Mouse (Mus musculus): ENCODE measurements at regions not wholly inside any gene's neighbourhood (a gene's known extent, or its start where the extent isn't known, plus 50 kb on each side); places are given as distances from the start of the nearest gene placed in this dataset.

GRCm38 (mm10) chr13:115379682-115380081 is 277.9 kb upstream of the Itga1 start:
- WGBS = 51% methylated on average over 3 of the region's 3 CpGs
- no peaks in the 10 kb centered on the region for H3K27me3 ChIP-seq (ENCODE audit: control insufficient read depth, insufficient read depth, low read length)
- no peak for TF ChIP-seq EP300 (IDR thresholded peaks at IDR 0.05; ENCODE audit: insufficient read depth, low read depth, low read length)
- TF ChIP-seq CTCF (IDR thresholded peaks at IDR 0.05) = no peak
- TF ChIP-seq POLR2A (IDR thresholded peaks at IDR 0.05; ENCODE audit: insufficient read depth, low read depth, low read length) = no peak
- H3K79me2 ChIP-seq (replicated peaks; ENCODE audit: control insufficient read depth, insufficient read depth, low read length) = no peaks in the 10 kb centered on the region
- H3K4me1 ChIP-seq (ENCODE audit: control insufficient read depth, insufficient read depth, low read length) = no peaks in the 10 kb centered on the region
- H3K36me3 ChIP-seq (ENCODE audit: control insufficient read depth, insufficient read depth, low read length) = no peaks in the 10 kb centered on the region
- H3K9ac ChIP-seq (ENCODE audit: low read depth, low read length) = no peak overlapping the region
- intact Hi-C loops (cut with DNase I) = no loop called here
- H3K4me3 ChIP-seq = no peak overlapping the region
- H3K27ac ChIP-seq = no peak overlapping the region
- no peak for DNase-seq

- no peaks in the 10 kb centered on the region for H3K4me1 ChIP-seq (ENCODE audit: control insufficient read depth, insufficient read depth, low read length)
- H3K27me3 ChIP-seq (ENCODE audit: control insufficient read depth, insufficient read depth, low read length) = no peaks in the 10 kb centered on the region
- TF ChIP-seq EP300 (IDR thresholded peaks at IDR 0.05; ENCODE audit: insufficient read depth, low read depth, low read length) (no peak), POLR2A (IDR thresholded peaks at IDR 0.05; ENCODE audit: insufficient read depth, low read depth, low read length) (no peak), CTCF (IDR thresholded peaks at IDR 0.05) (no peak)
- H3K79me2 ChIP-seq (replicated peaks; ENCODE audit: control insufficient read depth, insufficient read depth, low read length) = no peaks in the 10 kb centered on the region
- H3K9ac ChIP-seq (ENCODE audit: low read depth, low read length) = no peak overlapping the region
- intact Hi-C loops (cut with DNase I) = no loop called here
- H3K27ac ChIP-seq = no peak overlapping the region
- WGBS = 80% methylated on average over 16 of the region's 16 CpGs
- no peak for DNase-seq
- no peaks in the 10 kb centered on the region for H3K36me3 ChIP-seq (ENCODE audit: control insufficient read depth, insufficient read depth, low read length)
- no peak overlapping the region for H3K4me3 ChIP-seq
Measured at GRCm38 (mm10) chr13:115376180-115376880, 274.6 kb upstream of the Itga1 start.

GRCm38 (mm10) chr13:115361457-115361856 is 259.7 kb upstream of the Itga1 start:
- H3K79me2 ChIP-seq (replicated peaks; ENCODE audit: control insufficient read depth, insufficient read depth, low read length) = no peaks in the 10 kb centered on the region
- no peak for TF ChIP-seq POLR2A (IDR thresholded peaks at IDR 0.05; ENCODE audit: insufficient read depth, low read depth, low read length)
- no peak for TF ChIP-seq EP300 (IDR thresholded peaks at IDR 0.05; ENCODE audit: insufficient read depth, low read depth, low read length)
- TF ChIP-seq CTCF (IDR thresholded peaks at IDR 0.05) = no peak
- no peaks in the 10 kb centered on the region for H3K4me1 ChIP-seq (ENCODE audit: control insufficient read depth, insufficient read depth, low read length)
- H3K4me3 ChIP-seq = no peak overlapping the region
- no peak for DNase-seq
- 76% methylated on average over 8 of the region's 8 CpGs for WGBS
- H3K27me3 ChIP-seq (ENCODE audit: control insufficient read depth, insufficient read depth, low read length) = no peaks in the 10 kb centered on the region
- H3K27ac ChIP-seq = no peak overlapping the region
- no peak overlapping the region for H3K9ac ChIP-seq (ENCODE audit: low read depth, low read length)
- H3K36me3 ChIP-seq (ENCODE audit: control insufficient read depth, insufficient read depth, low read length) = no peaks in the 10 kb centered on the region
- intact Hi-C loops (cut with DNase I) = no loop called here

- no peaks in the 10 kb centered on the region for H3K27me3 ChIP-seq (ENCODE audit: control insufficient read depth, insufficient read depth, low read length)
- no peaks in the 10 kb centered on the region for H3K36me3 ChIP-seq (ENCODE audit: control insufficient read depth, insufficient read depth, low read length)
- no peak overlapping the region for H3K4me3 ChIP-seq
- H3K9ac ChIP-seq (ENCODE audit: low read depth, low read length) = no peak overlapping the region
- no peak for DNase-seq
- no peaks in the 10 kb centered on the region for H3K4me1 ChIP-seq (ENCODE audit: control insufficient read depth, insufficient read depth, low read length)
- no peak for TF ChIP-seq POLR2A (IDR thresholded peaks at IDR 0.05; ENCODE audit: insufficient read depth, low read depth, low read length)
- no peak for TF ChIP-seq EP300 (IDR thresholded peaks at IDR 0.05; ENCODE audit: insufficient read depth, low read depth, low read length)
- no peak for TF ChIP-seq CTCF (IDR thresholded peaks at IDR 0.05)
- no peaks in the 10 kb centered on the region for H3K79me2 ChIP-seq (replicated peaks; ENCODE audit: control insufficient read depth, insufficient read depth, low read length)
- intact Hi-C loops (cut with DNase I) = no loop called here
- 86% methylated on average over 6 of the region's 6 CpGs for WGBS
- no peak overlapping the region for H3K27ac ChIP-seq
Measured at GRCm38 (mm10) chr13:115347022-115347398, 245.2 kb upstream of the Itga1 start.

- Histone ChIP-seq H3K36me3 (ENCODE audit: control insufficient read depth, insufficient read depth, low read length) (no peaks in the 10 kb centered on the region), H3K79me2 (replicated peaks; ENCODE audit: control insufficient read depth, insufficient read depth, low read length) (no peaks in the 10 kb centered on the region), H3K9ac (ENCODE audit: low read depth, low read length) (no peak overlapping the region), H3K4me3 (no peak overlapping the region), H3K27ac (no peak overlapping the region), H3K27me3 (ENCODE audit: control insufficient read depth, insufficient read depth, low read length) (no peaks in the 10 kb centered on the region), H3K4me1 (ENCODE audit: control insufficient read depth, insufficient read depth, low read length) (no peaks in the 10 kb centered on the region)
- WGBS = 85% methylated on average over 20 of the region's 20 CpGs
- intact Hi-C loops (cut with DNase I) = no loop called here
- DNase-seq = no peak
- TF ChIP-seq CTCF (IDR thresholded peaks at IDR 0.05) = no peak
- TF ChIP-seq EP300 (IDR thresholded peaks at IDR 0.05; ENCODE audit: insufficient read depth, low read depth, low read length) = no peak
- TF ChIP-seq POLR2A (IDR thresholded peaks at IDR 0.05; ENCODE audit: insufficient read depth, low read depth, low read length) = no peak
Measured at GRCm38 (mm10) chr13:115346115-115347021, 244.6 kb upstream of the Itga1 start.
